In the genomic region with DNA sequence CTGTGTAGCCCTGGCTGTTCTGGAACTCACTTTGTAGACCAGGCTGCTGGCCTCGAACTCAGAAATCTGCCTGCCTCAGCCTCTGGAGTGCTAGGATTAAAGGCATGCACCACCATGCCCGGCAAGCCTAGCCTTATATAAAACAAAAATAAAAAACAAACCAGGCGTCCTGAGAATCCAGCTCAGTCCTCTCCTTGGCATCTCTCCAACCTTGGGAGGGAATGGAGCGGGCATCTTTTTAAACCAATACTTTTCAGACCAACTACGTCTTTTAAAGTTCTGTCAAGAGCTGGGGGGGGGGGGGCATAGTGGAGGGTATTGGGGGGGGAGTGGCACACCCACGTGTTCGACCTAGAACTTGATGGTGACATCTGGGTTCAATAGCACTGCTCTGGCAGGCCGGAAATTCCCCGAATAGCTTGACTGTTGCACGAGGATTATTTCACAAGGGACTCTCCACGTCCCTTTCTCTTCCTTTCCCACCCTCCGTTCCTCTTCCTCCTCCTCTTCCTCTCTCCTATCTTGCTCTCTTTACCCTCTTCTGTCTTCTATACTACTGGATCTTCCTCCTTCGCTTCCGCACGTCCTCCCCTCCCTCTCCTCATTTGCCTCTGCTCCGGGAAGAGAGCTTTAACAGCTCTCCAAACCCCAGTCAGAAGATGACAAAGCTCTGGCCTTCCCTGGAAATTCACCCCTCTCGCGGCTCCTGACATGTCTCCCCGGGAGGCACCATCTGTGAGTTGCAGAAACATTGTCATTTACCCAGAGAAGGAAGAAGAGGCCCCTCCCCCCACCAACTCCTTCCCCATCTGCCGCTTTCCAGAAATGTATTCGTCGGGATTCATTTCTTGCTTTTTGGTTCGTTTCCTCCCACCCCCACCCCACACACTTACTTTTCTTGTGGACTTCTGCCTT, we compare ENCODE assay signal across 8 mouse cellular contexts. TPM values are rescaled to one million over a fixed set of nuclear protein-coding genes. Genes with fewer than 3 reads are reported as not detected.
DNase-seq lines count a peak whose midpoint lies in the region; ATAC-seq lines count a peak whose summit lies in the region.

No protein-coding gene starts in this region.

- 40% methylated on average over 23 of the region's 23 CpGs for WGBS in forebrain, embryonic 13.5 days
- 23% methylated on average over 23 of the region's 23 CpGs for WGBS in hindbrain, embryonic 15.5 days

- no peak overlapping the region for H3K4me3 ChIP-seq in forebrain, embryonic 13.5 days
- H3K4me3 ChIP-seq in hindbrain, embryonic 15.5 days, result no peak overlapping the region

- intact Hi-C loops in left cerebral cortex, postnatal 36 days (cut with DNase I), result loop anchor here (2.0 to 10.0 kb wide), 3 partner anchors 88 to 238 kb away; no protein-coding TSS in a partner anchor

- no peaks in the 10 kb centered on the region for H3K9me3 ChIP-seq in forebrain, embryonic 13.5 days (replicated peaks)
- no peaks in the 10 kb centered on the region for H3K9me3 ChIP-seq in hindbrain, embryonic 15.5 days

- peaks cover 17% of the 10 kb centered on the region for H3K4me1 ChIP-seq in forebrain, embryonic 13.5 days
- peaks cover 7% of the 10 kb centered on the region for H3K4me1 ChIP-seq in hindbrain, embryonic 15.5 days (replicated peaks)

- H3K27ac ChIP-seq in forebrain, embryonic 13.5 days, result peak overlapping the region; percentile 89
- H3K27ac ChIP-seq in hindbrain, embryonic 15.5 days (replicated peaks), result peak overlapping the region; percentile 24

- DNase-seq in kidney, adult 9 months, result peak; percentile 22
- DNase-seq in kidney, adult 11 months, result no peak
- DNase-seq in left cerebral cortex, postnatal 36 days (ENCODE audit: low spot score in 2 of 2), result peak; percentile 74 to 79
- DNase-seq in neural tube, embryonic 10.5 days (ENCODE audit: extremely low spot score, low spot score), result peak; percentile 58

- H3K9ac ChIP-seq in forebrain, embryonic 13.5 days, result 0 out of 2 replicates have a peak overlapping the region, but pooled peaks have one; percentile 51
- 0 out of 2 replicates have a peak overlapping the region, but pooled peaks have one; percentile 6 for H3K9ac ChIP-seq in hindbrain, embryonic 15.5 days

- peak; percentile 72; the same call in 1 of the 2 replicates for ATAC-seq in forebrain, embryonic 13.5 days
- 0 out of 2 replicates have a peak, but pooled peaks have one; percentile 19 for ATAC-seq in hindbrain, embryonic 15.5 days (ENCODE audit: low FRiP score, low read depth)
- ATAC-seq in CD4-positive, CD25-positive, alpha-beta regulatory T cell, adult 4 months, result no peak
- no peak for ATAC-seq in activated CD4-positive, CD25-positive, alpha-beta regulatory T cell, adult 4 months

- no peaks in the 10 kb centered on the region for H3K36me3 ChIP-seq in forebrain, embryonic 13.5 days (ENCODE audit: poor library complexity, severe bottlenecking)
- H3K36me3 ChIP-seq in hindbrain, embryonic 15.5 days, result no peaks in the 10 kb centered on the region

- peak overlapping the region; percentile 38 for H3K4me2 ChIP-seq in forebrain, embryonic 13.5 days
- H3K4me2 ChIP-seq in hindbrain, embryonic 15.5 days, result peak overlapping the region; percentile 37

- H3K27me3 ChIP-seq in forebrain, embryonic 13.5 days, result no peaks in the 10 kb centered on the region
- H3K27me3 ChIP-seq in hindbrain, embryonic 15.5 days, result no peaks in the 10 kb centered on the region

RNA-seq across cellular contexts. Expression of a gene that starts 5.2 kb away (rescaled TPM):
- 1.5 and 2.1 TPM in 2 replicates for polyA plus RNA-seq in forebrain, embryonic 13.5 days (2015; fragmentation: Nextera tagmentation; extraction: Ambion mirVana)
- 0.80 and 1.3 TPM in 2 replicates for polyA plus RNA-seq in hindbrain, embryonic 15.5 days (2015; fragmentation: Nextera tagmentation; extraction: Ambion mirVana)
- 1 to 10 TPM; 4.7 to 6.7 TPM for total RNA-seq in left cerebral cortex, postnatal 36 days (2021)
- 1 to 10 TPM; 4.7 to 6.1 TPM for polyA plus RNA-seq in CD4-positive, CD25-positive, alpha-beta regulatory T cell, adult 4 months (2017; shearing (Covaris generic))
- 1 to 10 TPM in 1 of 2 experiments, under 1 TPM in 1; 0.54 to 1.4 TPM for polyA plus RNA-seq in activated CD4-positive, CD25-positive, alpha-beta regulatory T cell, adult 4 months (2017; shearing (Covaris generic))

Comparison
In these comparisons a context has a peak if more than half of its experiments do, and no peak if none do; other contexts are left out.
1. ATAC-seq: peak in forebrain, embryonic 13.5 days (single experiment) and hindbrain, embryonic 15.5 days (single experiment); none in CD4-positive, CD25-positive, alpha-beta regulatory T cell, adult 4 months (single experiment) and activated CD4-positive, CD25-positive, alpha-beta regulatory T cell, adult 4 months (single experiment).